Mouse (Mus musculus): ENCODE results near the gene Hsp90b1. TPM values are rescaled to one million over a fixed set of nuclear protein-coding genes. Genes with fewer than 3 reads are reported as not detected.

Gene Hsp90b1
- 589 and 663 TPM in 2 replicates for polyA plus RNA-seq (2015; fragmentation: Nextera tagmentation; extraction: Ambion mirVana)

DNA sequence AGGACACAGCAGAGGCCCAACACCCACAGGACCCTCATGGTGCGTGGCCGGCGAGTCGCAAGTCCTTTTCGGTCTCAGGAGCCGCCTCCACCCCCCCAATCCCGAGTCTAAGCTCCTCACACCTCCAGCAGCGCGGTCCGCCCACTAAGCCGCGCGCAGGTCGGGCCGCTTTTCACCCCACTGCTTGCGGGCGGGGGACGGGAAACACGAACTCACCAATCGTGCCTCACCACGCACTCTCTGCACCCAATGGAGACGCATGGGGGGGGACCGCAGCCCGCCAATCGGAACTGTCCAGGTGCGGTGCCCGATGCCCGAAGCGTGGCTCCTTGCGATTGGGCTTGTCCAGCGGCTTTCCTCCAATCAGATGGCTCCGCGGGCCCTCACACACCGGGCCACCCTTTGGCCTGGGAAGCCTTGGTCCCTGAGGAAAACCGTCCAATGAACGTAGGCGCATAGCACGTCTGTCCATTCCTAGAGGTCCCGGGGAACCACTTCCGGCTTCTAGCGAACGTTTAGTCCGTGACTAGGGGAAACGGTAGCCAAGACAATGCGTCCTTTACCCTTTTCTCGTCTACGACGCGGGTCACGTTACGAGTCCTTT lies at the start of gene Hsp90b1, which contains the start of gene Ttc41:
Hsp90b1 (minus strand) TSS at position 192 of the 604 bp plus-strand sequence.
Ttc41 (plus strand) TSS at position 494 of the 604 bp plus-strand sequence.
- TF ChIP-seq CTCF (IDR thresholded peaks at IDR 0.05; ENCODE audit: low read depth): no peak
- WGBS: under 1% methylated on average over 51 of the region's 51 CpGs
- H3K27ac ChIP-seq: peak within 1 kb of the TSS; percentile 92

DNA sequence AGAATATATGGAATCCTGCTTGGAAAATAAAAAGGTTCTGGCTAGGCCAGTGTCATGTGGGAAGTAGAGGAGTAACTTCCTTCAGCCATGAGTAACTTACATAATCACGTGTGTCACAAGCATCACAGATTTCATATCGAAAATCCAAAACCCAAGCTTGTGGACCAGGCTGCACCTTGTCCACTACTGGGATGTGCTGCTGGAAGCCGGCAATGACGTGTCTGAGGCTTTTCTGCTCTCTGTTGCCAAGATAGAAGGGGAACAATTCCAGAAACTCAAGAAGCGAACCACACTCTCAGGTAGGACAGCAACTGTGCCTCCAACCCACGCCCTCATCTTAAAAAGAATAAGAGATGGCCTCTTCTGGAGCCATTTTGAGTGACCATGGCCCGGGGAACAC lies 39.0 kb upstream of the Hsp90b1 start:
- H3K27me3 ChIP-seq (ENCODE audit: insufficient read depth, low read length): no peaks in the 10 kb centered on the region
- no peak overlapping the region for H3K4me3 ChIP-seq (replicated peaks; ENCODE audit: low read depth, low read length)
- ATAC-seq (replicated peaks; ENCODE audit: low FRiP score, low read depth) (no peak), DNase-seq (ENCODE audit: low spot score) (no peak)
- no peak overlapping the region for H3K27ac ChIP-seq
- H3K9ac ChIP-seq (ENCODE audit: low read depth, low read length): no peak overlapping the region
- no peaks in the 10 kb centered on the region for H3K4me1 ChIP-seq (replicated peaks; ENCODE audit: insufficient read depth, low read length)
- no peak overlapping the region for H3K4me2 ChIP-seq (ENCODE audit: low read length)
- WGBS: 88% methylated on average over 7 of the region's 7 CpGs
- no peaks in the 10 kb centered on the region for H3K9me3 ChIP-seq (replicated peaks; ENCODE audit: low read length)
- no peak for TF ChIP-seq CTCF (IDR thresholded peaks at IDR 0.05; ENCODE audit: low read depth)
- H3K36me3 ChIP-seq (ENCODE audit: insufficient read depth, low read length): no peaks in the 10 kb centered on the region

More for the DNA sequence above, at the start of gene Hsp90b1, which contains the start of gene Ttc41:
- peaks cover 25% of the 10 kb centered on the region for H3K4me1 ChIP-seq (replicated peaks; ENCODE audit: insufficient read depth, low read length)
- peak within 1 kb of the TSS; percentile 70 for H3K4me3 ChIP-seq (replicated peaks; ENCODE audit: low read depth, low read length)
- H3K9ac ChIP-seq (ENCODE audit: low read depth, low read length): peak within 1 kb of the TSS; percentile 84
- no peaks in the 10 kb centered on the region for H3K9me3 ChIP-seq (replicated peaks; ENCODE audit: low read length)
- peak; percentile 99 for ATAC-seq (replicated peaks; ENCODE audit: low FRiP score, low read depth)
- peak; percentile 99 for DNase-seq (ENCODE audit: low spot score)
- H3K27me3 ChIP-seq (ENCODE audit: insufficient read depth, low read length): no peaks in the 10 kb centered on the region
- H3K36me3 ChIP-seq (ENCODE audit: insufficient read depth, low read length): peaks cover 17% of the 10 kb centered on the region
- H3K4me2 ChIP-seq (ENCODE audit: low read length): peak within 1 kb of the TSS; percentile 77

DNA sequence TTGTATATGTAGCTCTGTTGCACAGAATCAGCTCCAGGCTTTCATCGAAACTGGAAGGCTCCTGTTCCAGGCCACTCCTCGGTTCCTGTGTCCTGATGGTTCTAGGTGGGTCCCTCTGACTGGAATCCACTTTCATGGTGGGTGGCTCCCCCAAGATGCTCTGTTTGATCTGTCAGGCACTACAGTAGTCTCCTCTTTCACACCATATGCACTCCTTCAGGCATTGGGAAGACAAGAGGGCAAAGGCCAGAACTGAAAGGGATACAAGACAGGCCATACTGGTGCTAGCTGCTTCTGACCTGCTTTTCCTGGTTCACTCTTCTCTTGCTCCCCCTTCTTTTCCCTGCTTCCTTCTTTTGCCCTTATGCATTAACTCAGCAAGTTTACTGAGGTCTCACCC lies 37.6 kb upstream of the Hsp90b1 start:
- 51% methylated on average over 2 of the region's 2 CpGs for WGBS
- H3K27ac ChIP-seq: no peak overlapping the region
- H3K4me1 ChIP-seq (replicated peaks; ENCODE audit: insufficient read depth, low read length): no peaks in the 10 kb centered on the region
- ATAC-seq (replicated peaks; ENCODE audit: low FRiP score, low read depth): no peak
- H3K9ac ChIP-seq (ENCODE audit: low read depth, low read length): no peak overlapping the region
- DNase-seq (ENCODE audit: low spot score): peak; percentile 15
- H3K9me3 ChIP-seq (replicated peaks; ENCODE audit: low read length): no peaks in the 10 kb centered on the region
- no peak for TF ChIP-seq CTCF (IDR thresholded peaks at IDR 0.05; ENCODE audit: low read depth)
- no peaks in the 10 kb centered on the region for H3K36me3 ChIP-seq (ENCODE audit: insufficient read depth, low read length)
- H3K4me2 ChIP-seq (ENCODE audit: low read length): no peak overlapping the region
- no peak overlapping the region for H3K4me3 ChIP-seq (replicated peaks; ENCODE audit: low read depth, low read length)
- H3K27me3 ChIP-seq (ENCODE audit: insufficient read depth, low read length): no peaks in the 10 kb centered on the region

DNA sequence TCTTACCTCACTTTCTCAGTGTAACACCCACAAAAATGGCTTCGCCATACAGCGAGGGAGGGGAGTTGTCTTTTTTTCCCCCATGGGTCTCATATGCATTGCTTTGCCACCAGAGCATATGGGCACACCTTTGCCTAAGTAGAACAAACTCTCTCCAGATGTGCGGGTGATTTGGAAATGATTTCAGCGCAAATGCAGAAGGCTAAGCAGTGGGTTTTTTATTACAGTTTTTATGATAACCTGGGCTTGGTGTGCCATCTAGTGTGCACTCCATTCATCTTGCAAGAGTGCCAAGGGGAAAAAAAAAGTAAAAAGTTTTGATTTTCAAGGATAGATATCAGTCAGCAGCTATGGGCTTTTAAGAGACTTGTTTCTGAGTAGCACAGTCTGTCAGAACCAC lies 29.7 kb upstream of the Hsp90b1 start:
- Histone ChIP-seq H3K4me3 (replicated peaks; ENCODE audit: low read depth, low read length) (no peak overlapping the region), H3K9me3 (replicated peaks; ENCODE audit: low read length) (no peaks in the 10 kb centered on the region), H3K27me3 (ENCODE audit: insufficient read depth, low read length) (no peaks in the 10 kb centered on the region), H3K4me2 (ENCODE audit: low read length) (no peak overlapping the region), H3K36me3 (ENCODE audit: insufficient read depth, low read length) (no peaks in the 10 kb centered on the region), H3K9ac (ENCODE audit: low read depth, low read length) (no peak overlapping the region), H3K4me1 (replicated peaks; ENCODE audit: insufficient read depth, low read length) (no peaks in the 10 kb centered on the region), H3K27ac (no peak overlapping the region)
- WGBS: 86% methylated on average over 4 of the region's 4 CpGs
- peak; percentile 29; the same call in 1 of the 2 replicates for TF ChIP-seq CTCF (IDR thresholded peaks at IDR 0.05; ENCODE audit: low read depth)
- DNase-seq (ENCODE audit: low spot score): no peak
- ATAC-seq (replicated peaks; ENCODE audit: low FRiP score, low read depth): no peak

DNA sequence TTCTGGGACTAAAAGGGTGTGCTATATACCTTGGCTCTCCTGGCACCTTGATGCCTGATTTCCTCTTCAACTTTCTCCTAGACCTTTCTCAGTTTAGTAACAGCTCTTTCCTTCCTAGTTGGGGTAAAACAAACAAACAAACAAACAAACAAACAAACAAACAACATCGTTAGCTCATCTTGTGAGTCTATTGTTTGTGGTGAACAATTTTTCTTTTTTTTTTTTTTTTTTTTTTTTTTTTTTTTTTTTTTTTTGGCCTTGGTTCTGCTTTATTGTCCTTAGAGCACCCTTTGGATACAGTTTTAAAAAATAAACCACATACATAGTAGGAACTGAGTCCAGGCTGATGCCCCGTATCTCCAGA lies 26.2 kb upstream of the Hsp90b1 start:
- Histone ChIP-seq H3K27ac (no peak overlapping the region), H3K4me3 (replicated peaks; ENCODE audit: low read depth, low read length) (no peak overlapping the region), H3K9ac (ENCODE audit: low read depth, low read length) (no peak overlapping the region), H3K27me3 (ENCODE audit: insufficient read depth, low read length) (no peaks in the 10 kb centered on the region), H3K36me3 (ENCODE audit: insufficient read depth, low read length) (no peaks in the 10 kb centered on the region), H3K9me3 (replicated peaks; ENCODE audit: low read length) (no peaks in the 10 kb centered on the region), H3K4me2 (ENCODE audit: low read length) (no peak overlapping the region), H3K4me1 (replicated peaks; ENCODE audit: insufficient read depth, low read length) (peaks cover 8% of the 10 kb centered on the region; the same call in 1 of the 2 replicates)
- DNase-seq (ENCODE audit: low spot score) (no peak), ATAC-seq (replicated peaks; ENCODE audit: low FRiP score, low read depth) (no peak)
- WGBS: 68% methylated on average over 2 of the region's 2 CpGs
- TF ChIP-seq CTCF (IDR thresholded peaks at IDR 0.05; ENCODE audit: low read depth): no peak

DNA sequence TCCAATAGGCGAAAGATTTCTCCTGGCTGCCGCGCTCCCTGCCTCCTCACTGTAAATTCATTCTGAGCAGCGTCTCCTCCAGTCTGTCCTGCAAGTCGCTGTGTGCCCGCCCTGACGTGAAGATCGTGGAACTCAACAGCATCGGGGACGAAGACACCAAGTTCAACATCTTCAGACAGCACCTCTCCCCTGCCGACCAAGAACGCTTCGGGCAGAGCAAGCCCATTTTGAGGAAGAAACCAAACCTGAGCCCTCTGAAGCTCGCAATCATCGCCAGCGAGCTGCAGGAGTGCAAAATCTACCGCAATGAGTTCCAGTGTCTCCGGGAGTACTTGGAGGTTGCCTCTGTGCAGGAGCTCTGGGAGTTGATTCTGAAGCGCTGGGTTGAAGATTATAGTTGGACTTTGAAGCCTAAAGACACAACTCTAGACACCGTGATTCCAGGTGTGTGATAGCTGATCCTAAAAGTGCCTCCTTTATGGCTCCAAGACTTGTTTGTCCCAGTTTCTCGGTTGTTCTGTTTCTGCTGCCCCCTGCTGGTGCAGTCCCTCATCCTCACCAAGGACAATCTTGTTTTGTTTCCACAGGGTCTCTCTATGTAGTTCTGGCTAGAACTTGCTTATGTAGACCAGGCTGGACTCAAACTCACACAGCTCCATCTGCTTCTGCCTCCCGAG lies 25.7 kb upstream of the Hsp90b1 start:
- no peaks in the 10 kb centered on the region for H3K9me3 ChIP-seq (replicated peaks; ENCODE audit: low read length)
- H3K36me3 ChIP-seq (ENCODE audit: insufficient read depth, low read length): no peaks in the 10 kb centered on the region
- peaks cover 8% of the 10 kb centered on the region; the same call in 1 of the 2 replicates for H3K4me1 ChIP-seq (replicated peaks; ENCODE audit: insufficient read depth, low read length)
- peak; percentile 90 for TF ChIP-seq CTCF (IDR thresholded peaks at IDR 0.05; ENCODE audit: low read depth)
- DNase-seq (ENCODE audit: low spot score) (peak; percentile 91), ATAC-seq (replicated peaks; ENCODE audit: low FRiP score, low read depth) (0 out of 2 replicates have a peak, but pooled peaks have one; percentile 40)
- peak overlapping the region; percentile 65 for H3K9ac ChIP-seq (ENCODE audit: low read depth, low read length)
- no peak overlapping the region for H3K27ac ChIP-seq
- H3K4me2 ChIP-seq (ENCODE audit: low read length): peak overlapping the region; percentile 86
- 14% methylated on average over 22 of the region's 22 CpGs for WGBS
- peak overlapping the region; percentile 27 for H3K4me3 ChIP-seq (replicated peaks; ENCODE audit: low read depth, low read length)
- H3K27me3 ChIP-seq (ENCODE audit: insufficient read depth, low read length): no peaks in the 10 kb centered on the region

Measured in kidney, postnatal 0 days (tissue).